Mouse (Mus musculus): ENCODE measurements around the gene Clec14a.
"Not testable (repeated sequence)": the region's sequence is repeated elsewhere in the genome, so short reads cannot be mapped to it uniquely, and the experiment has no call there.

Clec14a gene

GRCm38 (mm10) chr12:58268563-58269501, at the start of gene Clec14a:
TSS of gene Clec14a (minus strand) at chr12:58269290.
- ChIA-PET CTCF (interaction anchor here in 3 of 4 experiments (0.6 to 1.5 kb wide), 6 partner anchors 54 to 548 kb away, joined by 3 to 9 read pairs (median 3); no protein-coding TSS in a partner anchor), POLR2A (interaction anchor here in 1 of 4 experiments (0.7 to 1.5 kb wide), 2 partner anchors 10 to 19 kb away, joined by 3 read pairs; no protein-coding TSS in a partner anchor)

DNA sequence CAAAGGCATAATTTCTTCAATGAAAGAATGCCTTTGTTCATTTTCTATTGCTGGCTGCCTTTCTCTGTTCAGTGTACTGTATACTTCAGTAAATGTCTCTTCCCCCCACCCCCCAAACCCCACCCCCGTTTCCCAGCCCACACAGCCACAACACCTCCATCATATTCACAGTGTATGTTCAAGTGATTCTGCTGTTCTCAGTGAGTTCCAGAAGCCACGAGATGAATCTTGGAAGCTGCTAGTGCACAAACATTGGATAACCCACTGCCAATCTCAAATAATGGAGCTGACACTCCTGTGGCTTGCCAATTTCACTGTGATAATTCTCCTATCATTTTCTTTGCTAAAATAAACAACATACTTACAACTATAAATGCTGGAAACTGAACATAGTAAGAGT, 38.7 kb upstream of the Clec14a start:
- CTCF ChIA-PET: no interaction called here
- POLR2A ChIA-PET: no interaction called here

DNA sequence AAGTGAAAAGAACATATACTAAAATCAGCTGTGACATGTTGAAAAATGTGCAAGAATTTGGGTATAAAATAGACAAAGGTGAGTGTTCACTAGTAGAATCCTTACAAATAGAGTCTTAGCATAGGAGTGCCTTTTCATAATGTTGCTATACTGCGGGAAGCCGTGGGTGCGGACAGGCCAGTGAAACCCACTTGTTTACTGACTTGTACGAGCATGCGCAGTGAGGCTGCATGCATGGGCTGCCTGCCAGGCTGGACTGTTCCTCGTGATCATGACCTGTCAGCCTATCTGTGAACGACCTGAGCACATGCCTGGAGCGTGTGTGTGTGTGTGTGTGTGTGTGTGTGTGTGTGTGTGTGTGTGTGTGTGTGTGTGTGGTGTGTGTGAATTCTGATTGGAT, 37.3 kb upstream of the Clec14a start:
- CTCF ChIA-PET: not testable (repeated sequence)
- POLR2A ChIA-PET: interaction anchor here in 1 of 4 experiments (0.6 to 0.7 kb wide), 3 partner anchors 114 to 519 kb away, joined by 3 read pairs; no protein-coding TSS in a partner anchor

GRCm38 (mm10) chr12:58305567-58305966, 36.5 kb upstream of the Clec14a start:
- CTCF ChIA-PET: no interaction called here
- POLR2A ChIA-PET: no interaction called here

DNA sequence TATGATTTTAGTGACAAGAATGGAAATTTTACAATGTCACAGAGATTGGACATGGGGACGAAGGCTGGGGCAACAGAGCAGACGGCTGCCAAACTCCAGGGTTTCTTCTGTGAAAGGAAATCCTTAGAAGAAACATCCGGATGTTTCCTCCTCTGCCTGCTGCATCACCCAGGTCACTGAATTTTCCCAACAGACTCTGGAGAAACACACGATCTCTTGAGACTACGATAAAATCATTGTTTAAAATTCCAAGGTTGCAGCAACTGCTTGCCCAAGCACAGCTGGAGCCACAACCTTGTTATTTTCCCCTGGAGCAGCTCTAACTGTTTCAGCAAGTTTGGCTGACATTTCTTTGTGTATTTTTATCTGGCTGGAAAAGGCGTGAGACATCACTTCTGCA, 27.9 kb upstream of the Clec14a start:
- CTCF ChIA-PET: no interaction called here
- POLR2A ChIA-PET: no interaction called here

DNA sequence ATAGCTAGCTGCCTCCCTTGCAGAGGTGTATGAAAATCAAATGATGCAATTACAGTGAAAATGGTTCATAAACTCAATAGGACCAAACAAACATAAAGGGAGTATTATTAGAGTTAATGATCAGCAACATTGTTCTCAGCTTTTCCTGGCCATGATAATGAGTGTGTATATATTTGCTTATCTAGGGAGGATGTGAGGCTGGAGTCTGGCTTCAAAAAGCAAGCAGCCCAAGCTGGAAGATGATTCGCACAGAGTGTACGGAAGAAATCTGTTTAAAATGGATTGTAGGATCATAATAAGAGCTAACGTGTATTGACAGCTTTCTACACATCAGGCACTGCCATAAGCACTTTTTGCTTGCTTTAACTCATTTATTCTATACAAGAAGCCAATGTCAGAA, 16.8 kb upstream of the Clec14a start:
- CTCF ChIA-PET: no interaction called here
- POLR2A ChIA-PET: no interaction called here

GRCm38 (mm10) chr12:58270520-58270919, 1.4 kb upstream of the Clec14a start:
- POLR2A ChIA-PET: no interaction called here
- CTCF ChIA-PET: no interaction called here

- ChIA-PET CTCF (interaction anchor here in 1 of 4 experiments (1.1 kb wide), 1 partner anchor 368 kb away, joined by 3 read pairs; no protein-coding TSS in a partner anchor), POLR2A (no interaction called here)
These were observed 415 bp upstream of the Clec14a start for GRCm38 (mm10) chr12:58269505-58269904.

DNA sequence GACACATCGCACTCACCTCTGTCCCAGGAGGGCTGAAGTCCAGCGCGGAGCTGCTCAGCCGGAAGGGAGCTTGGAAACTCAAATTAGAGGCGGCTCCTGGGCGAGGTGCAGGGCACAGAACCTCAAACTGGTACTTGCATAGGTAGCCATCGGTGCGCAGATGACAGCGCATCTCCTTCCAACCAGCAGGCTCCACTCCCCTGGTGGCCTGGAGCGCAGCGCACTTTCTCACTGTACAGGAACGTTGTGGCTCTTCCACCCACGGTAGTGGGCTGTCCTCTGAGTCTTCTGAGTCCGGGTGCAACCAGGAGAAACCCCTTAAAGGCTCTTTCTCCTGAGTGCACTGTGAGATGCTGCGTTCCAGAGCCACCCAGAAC, 916 bp downstream of the Clec14a start:
- ChIA-PET CTCF (interaction anchor here in 3 of 4 experiments (0.6 to 1.5 kb wide), 5 partner anchors 54 to 548 kb away, joined by 3 to 9 read pairs (median 3); no protein-coding TSS in a partner anchor), POLR2A (interaction anchor here in 1 of 4 experiments (0.7 to 1.5 kb wide), 2 partner anchors 10 to 20 kb away, joined by 3 read pairs; no protein-coding TSS in a partner anchor)

DNA sequence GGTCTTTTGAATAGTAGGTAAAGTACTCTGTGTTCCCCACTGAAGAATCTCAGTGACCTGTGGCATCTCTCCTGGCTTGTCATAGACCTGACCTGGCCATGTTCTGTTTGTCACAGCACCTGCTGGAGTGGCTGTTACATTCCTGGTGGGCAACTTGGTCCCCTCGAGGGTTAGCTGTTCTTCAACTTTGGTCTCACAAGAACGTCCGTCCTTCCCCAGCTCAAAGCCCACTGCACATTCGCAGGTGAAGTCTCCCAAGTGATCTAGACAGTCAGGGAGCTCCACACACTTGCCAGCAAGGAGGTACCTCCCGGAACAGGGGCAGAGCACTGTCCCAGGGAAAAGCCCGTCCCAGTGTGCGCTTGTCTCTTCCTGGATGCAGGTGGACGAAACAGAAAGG, 1.3 kb downstream of the Clec14a start:
- ChIA-PET POLR2A (interaction anchor here in 1 of 4 experiments (1.5 kb wide), 1 partner anchor 11 kb away, joined by 3 read pairs; no protein-coding TSS in a partner anchor), CTCF (interaction anchor here in 2 of 4 experiments (0.5 to 1.5 kb wide), 3 partner anchors 53 to 549 kb away, joined by 3 to 9 read pairs (median 5); no protein-coding TSS in a partner anchor)

- POLR2A ChIA-PET: no interaction called here
These were observed 17.2 kb downstream of the Clec14a start for GRCm38 (mm10) chr12:58251901-58252300.

GRCm38 (mm10) chr12:58232489-58232888, 36.6 kb downstream of the Clec14a start:
- POLR2A ChIA-PET: interaction anchor here in 1 of 4 experiments (0.7 kb wide), 1 partner anchor 455 kb away, joined by 4 read pairs; no protein-coding TSS in a partner anchor
- CTCF ChIA-PET: no interaction called here

More at GRCm38 (mm10) chr12:58251901-58252300, 17.2 kb downstream of the Clec14a start:
- CTCF ChIA-PET: no interaction called here

- ChIA-PET POLR2A (no interaction called here), CTCF (interaction anchor here in 1 of 4 experiments (1.4 kb wide), 1 partner anchor 11 kb away, joined by 4 read pairs; no protein-coding TSS in a partner anchor)
These were observed 43.4 kb downstream of the Clec14a start for GRCm38 (mm10) chr12:58225644-58226043.

- ChIA-PET CTCF (interaction anchor here in 1 of 4 experiments (0.6 kb wide), 1 partner anchor 728 kb away, joined by 3 read pairs; no protein-coding TSS in a partner anchor), POLR2A (interaction anchor here in 1 of 4 experiments (0.6 kb wide), 1 partner anchor 640 kb away, joined by 3 read pairs; no protein-coding TSS in a partner anchor)
These were observed 50.0 kb downstream of the Clec14a start for GRCm38 (mm10) chr12:58219078-58219477.

- ChIA-PET CTCF (no interaction called here), POLR2A (no interaction called here)
These were observed 52.9 kb downstream of the Clec14a start for GRCm38 (mm10) chr12:58216218-58216617.
